Mouse (Mus musculus) embryonic fibroblast, embryonic 13.5 days (primary cell): ENCODE data around the gene Ddit4l. TPM values are rescaled to one million over a fixed set of nuclear protein-coding genes. Genes with fewer than 3 reads are reported as not detected.
"Not testable (repeated sequence)": the region's sequence is repeated elsewhere in the genome, so short reads cannot be mapped to it uniquely, and the experiment has no call there.

Experiments
- H3K27ac ChIP-seq: 2 replicates; pipeline ENCODE4 v1.5.1; 2012; ENCODE audit warnings: low read length, control low read depth, inconsistent platforms; ENCODE audit not compliant: insufficient read depth
- H3K4me1 ChIP-seq: 2 replicates; pipeline ENCODE4 v1.6.1; 2011; ENCODE audit warnings: low read length; ENCODE audit not compliant: control insufficient read depth, insufficient read depth
- H3K4me3 ChIP-seq: 2 replicates; pipeline ENCODE4 v1.5.1; 2011; ENCODE audit warnings: mild to moderate bottlenecking, control low read depth, low read length; ENCODE audit not compliant: insufficient read depth
- CTCF ChIP-seq: IDR thresholded peaks from 2 replicates; pipeline ENCODE4 v1.5.1; 2011; ENCODE audit warnings: mild to moderate bottlenecking, control low read depth, low read length, moderate library complexity, borderline replicate concordance; ENCODE audit not compliant: insufficient read depth
- POLR2A ChIP-seq: IDR thresholded peaks from 2 replicates; pipeline ENCODE4 v1.6.1; 2011; ENCODE audit warnings: low read depth, mild to moderate bottlenecking, control low read depth, low read length, moderate library complexity
- polyA plus RNA-seq: library from polyadenylated mRNA; stranded (reverse); fragments of >200 nt; gene quantifications from 2 replicates; pipeline ENCODE4 v1.2.4, GENCODE M21; 2011; ENCODE audit warnings: low read depth; ENCODE audit not compliant: missing spikeins, insufficient read length

The Ddit4l gene
- polyA plus RNA-seq, 1 experiment, result 31.1 TPM

DNA sequence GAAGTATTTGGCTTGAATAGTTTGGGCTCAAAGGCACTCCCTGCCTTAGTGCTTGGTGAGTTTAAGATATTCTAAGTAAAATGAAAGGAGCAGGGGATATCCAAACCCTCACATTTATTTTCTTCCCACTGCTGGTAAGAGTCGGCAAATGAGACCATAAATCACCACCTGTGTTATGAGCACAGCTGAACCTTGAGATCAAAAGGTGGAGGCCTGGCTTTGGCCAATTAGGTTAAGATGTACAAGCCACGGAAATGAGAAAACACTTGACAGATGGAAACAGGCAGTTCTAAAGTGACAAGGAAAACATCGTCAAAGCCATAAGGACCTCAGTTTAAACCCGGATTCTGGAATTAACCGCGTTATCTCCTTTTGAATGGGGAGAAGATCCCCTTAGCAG is 23.5 kb downstream of the Ddit4l start:
- no peak overlapping the region for H3K4me3 ChIP-seq

DNA sequence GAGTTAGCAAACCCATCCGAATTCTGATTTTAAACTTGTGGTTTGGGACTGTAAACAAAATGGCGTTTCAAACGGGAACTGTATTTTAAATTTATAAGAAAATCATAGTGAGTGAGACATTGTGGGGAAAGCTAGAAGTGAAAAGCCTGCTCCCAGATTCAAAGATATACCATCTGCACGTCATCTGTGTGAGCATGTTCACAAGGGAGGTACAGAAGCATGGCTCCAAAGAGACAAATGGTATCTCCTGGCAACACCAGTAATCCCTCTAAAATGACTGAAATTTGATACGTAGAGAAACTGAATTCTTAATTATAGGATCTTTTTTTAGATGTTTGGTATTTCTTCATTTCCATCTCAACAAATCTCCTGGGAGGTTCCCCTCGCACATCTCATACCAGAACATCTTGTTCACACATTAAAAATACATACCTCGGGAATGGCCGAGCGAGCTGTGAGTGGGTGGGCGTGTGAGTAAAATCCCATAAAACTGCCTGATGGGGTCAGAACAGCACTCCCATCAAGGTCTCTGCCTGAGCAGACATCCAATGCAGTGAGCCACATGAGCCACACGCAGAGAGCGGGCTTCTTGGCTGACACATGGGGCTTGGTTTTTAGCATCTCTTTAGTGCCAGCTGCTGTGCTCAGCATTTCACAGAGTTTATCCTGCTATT is 26.2 kb downstream of the Ddit4l start:
- Histone ChIP-seq H3K27ac (no peak overlapping the region), H3K4me1 (no peaks in the 10 kb centered on the region), H3K4me3 (no peak overlapping the region)
- TF ChIP-seq CTCF (no peak), POLR2A (no peak)

More for the DNA sequence above, 23.5 kb downstream of the Ddit4l start:
- no peak overlapping the region for H3K27ac ChIP-seq
- TF ChIP-seq POLR2A (no peak), CTCF (no peak)
- H3K4me1 ChIP-seq, result no peaks in the 10 kb centered on the region

DNA sequence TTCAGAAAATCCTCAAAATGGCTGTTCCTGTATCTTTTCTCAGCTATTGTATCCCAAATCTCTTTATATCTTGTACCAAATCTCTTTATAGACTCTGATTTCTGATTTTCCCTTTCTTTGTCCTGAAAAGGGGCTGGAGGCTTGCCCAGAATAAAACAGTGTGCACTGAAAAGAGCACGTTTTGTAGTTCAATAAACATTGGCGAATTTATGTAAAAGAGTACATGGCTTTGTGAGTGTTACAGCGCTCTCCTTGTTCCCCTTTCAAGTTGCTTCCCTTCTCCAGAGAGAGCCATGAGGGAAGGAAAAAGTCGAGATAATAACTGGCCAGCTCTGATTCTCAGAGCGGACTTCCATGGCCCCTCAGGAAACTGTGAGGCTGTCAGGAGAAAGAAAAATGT is 27.7 kb downstream of the Ddit4l start:
- Histone ChIP-seq H3K4me3 (no peak overlapping the region), H3K27ac (no peak overlapping the region)
- TF ChIP-seq CTCF (no peak), POLR2A (no peak)

DNA sequence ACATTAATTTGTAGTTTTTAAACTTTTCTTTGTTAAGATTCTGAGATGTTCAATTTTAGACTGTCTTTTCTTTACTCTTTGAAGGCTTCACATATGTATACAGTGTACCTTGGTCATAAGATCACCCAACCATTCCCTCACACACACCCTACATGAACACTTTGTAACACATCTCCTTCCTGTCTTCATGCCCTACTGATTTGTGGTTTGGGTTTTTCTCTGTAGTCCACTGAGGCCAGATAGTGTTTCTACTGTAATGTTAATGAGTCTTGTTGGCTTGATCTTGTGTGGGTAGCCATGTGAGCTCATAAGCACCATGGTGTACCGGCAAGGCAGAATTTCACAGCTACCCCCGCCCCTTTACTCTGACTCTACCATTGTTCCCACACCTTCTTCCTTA is 31.4 kb downstream of the Ddit4l start:
- TF ChIP-seq POLR2A, result no peak
- no peak for TF ChIP-seq CTCF
- Histone ChIP-seq H3K4me1 (no peaks in the 10 kb centered on the region), H3K4me3 (no peak overlapping the region), H3K27ac (no peak overlapping the region)

More for the DNA sequence above, 27.7 kb downstream of the Ddit4l start:
- H3K4me1 ChIP-seq, result no peaks in the 10 kb centered on the region

DNA sequence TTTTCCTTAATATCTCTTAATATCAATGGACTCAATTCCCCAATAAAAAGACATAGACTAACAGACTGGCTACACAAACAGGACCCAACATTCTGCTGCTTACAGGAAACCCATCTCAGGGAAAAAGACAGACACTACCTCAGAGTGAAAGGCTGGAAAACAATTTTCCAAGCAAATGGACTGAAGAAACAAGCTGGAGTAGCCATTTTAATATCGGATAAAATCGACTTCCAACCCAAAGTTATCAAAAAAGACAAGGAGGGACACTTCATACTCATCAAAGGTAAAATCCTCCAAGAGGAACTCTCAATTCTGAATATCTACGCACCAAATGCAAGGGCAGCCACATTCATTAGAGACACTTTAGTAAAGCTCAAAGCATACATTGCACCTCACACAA is 49.8 kb downstream of the Ddit4l start, which contains the start of gene Gm21962:
Gene Gm21962, plus strand, starts transcription at position 301 of the 400 bp plus-strand sequence.
- H3K4me1 ChIP-seq, H3K4me3 ChIP-seq: not testable (repeated sequence)

More for the DNA sequence above, 49.8 kb downstream of the Ddit4l start, which contains the start of gene Gm21962:
- not testable (repeated sequence) for H3K27ac ChIP-seq

Other genes starting within 250 kb of the Ddit4l start
- not detected in 2 replicates for gene Gm21962, start 49.9 kb downstream of the Ddit4l start, polyA plus RNA-seq
- 224 and 311 TPM in 2 replicates for gene H2afz, start 242.9 kb downstream of the Ddit4l start, polyA plus RNA-seq
- gene Dnajb14, start 246.1 kb downstream of the Ddit4l start, polyA plus RNA-seq, result 16.2 and 16.4 TPM in 2 replicates